Mouse (Mus musculus): ENCODE measurements around the gene Acin1. TPM values are rescaled to one million over a fixed set of nuclear protein-coding genes. Genes with fewer than 3 reads are reported as not detected.

Gene Acin1
- polyA plus RNA-seq, 1 experiment from 2014 or later: 140 TPM

- H3K36me3 ChIP-seq: peaks cover 62% of the 10 kb centered on the region
- H3K4me3 ChIP-seq: peak overlapping the region; percentile 68
- peak overlapping the region; percentile 81 for H3K4me2 ChIP-seq (replicated peaks)
- H3K27ac ChIP-seq: peak overlapping the region; percentile 21; the same call in 1 of the 2 replicates
- H3K27me3 ChIP-seq (replicated peaks): no peaks in the 10 kb centered on the region
- peak; percentile 38; the same call in 1 of the 2 replicates for ATAC-seq (ENCODE audit: low FRiP score, low read depth)
- peak overlapping the region; percentile 82 for H3K9ac ChIP-seq
- no peaks in the 10 kb centered on the region for H3K9me3 ChIP-seq
- WGBS: 2% methylated on average over 7 of the region's 7 CpGs
- peaks cover 34% of the 10 kb centered on the region for H3K4me1 ChIP-seq
Measured at GRCm38 (mm10) chr14:54652787-54653186, 33.9 kb downstream of the Acin1 start.

GRCm38 (mm10) chr14:54651556-54651955 lies 35.2 kb downstream of the Acin1 start:
- no peaks in the 10 kb centered on the region for H3K27me3 ChIP-seq (replicated peaks)
- 75% methylated on average over 4 of the region's 4 CpGs for WGBS
- no peak overlapping the region; the same call in 1 of the 2 replicates for H3K4me3 ChIP-seq
- H3K36me3 ChIP-seq: peaks cover 64% of the 10 kb centered on the region
- H3K4me2 ChIP-seq (replicated peaks): peak overlapping the region; percentile 81
- no peak overlapping the region for H3K27ac ChIP-seq
- ATAC-seq (ENCODE audit: low FRiP score, low read depth): no peak
- H3K4me1 ChIP-seq: peaks cover 34% of the 10 kb centered on the region
- 0 out of 2 replicates have a peak overlapping the region, but pooled peaks have one; percentile 1 for H3K9ac ChIP-seq
- no peaks in the 10 kb centered on the region for H3K9me3 ChIP-seq

GRCm38 (mm10) chr14:54650621-54651454 lies 35.9 kb downstream of the Acin1 start:
- H3K36me3 ChIP-seq: peaks cover 64% of the 10 kb centered on the region
- H3K9me3 ChIP-seq: no peaks in the 10 kb centered on the region
- no peak overlapping the region for H3K27ac ChIP-seq
- H3K4me3 ChIP-seq: no peak overlapping the region
- 0 out of 2 replicates have a peak overlapping the region, but pooled peaks have one; percentile 30 for H3K9ac ChIP-seq
- H3K4me1 ChIP-seq: peaks cover 34% of the 10 kb centered on the region
- H3K4me2 ChIP-seq (replicated peaks): peak overlapping the region; percentile 81; the same call in 1 of the 2 replicates
- WGBS: 69% methylated on average over 23 of the region's 23 CpGs
- ATAC-seq (ENCODE audit: low FRiP score, low read depth): peak; percentile 35
- H3K27me3 ChIP-seq (replicated peaks): no peaks in the 10 kb centered on the region

GRCm38 (mm10) chr14:54647900-54648299 lies 38.8 kb downstream of the Acin1 start:
- H3K36me3 ChIP-seq: peaks cover 84% of the 10 kb centered on the region
- H3K27ac ChIP-seq: no peak overlapping the region
- H3K9me3 ChIP-seq: no peaks in the 10 kb centered on the region
- H3K9ac ChIP-seq: no peak overlapping the region
- WGBS: 83% methylated on average over 4 of the region's 4 CpGs
- ATAC-seq (ENCODE audit: low FRiP score, low read depth): no peak
- no peaks in the 10 kb centered on the region for H3K27me3 ChIP-seq (replicated peaks)
- H3K4me1 ChIP-seq: peaks cover 34% of the 10 kb centered on the region
- no peak overlapping the region for H3K4me3 ChIP-seq
- no peak overlapping the region for H3K4me2 ChIP-seq (replicated peaks)

- no peaks in the 10 kb centered on the region for H3K27me3 ChIP-seq (replicated peaks)
- no peak for ATAC-seq (ENCODE audit: low FRiP score, low read depth)
Measured at GRCm38 (mm10) chr14:54646898-54647636, 39.7 kb downstream of the Acin1 start.

GRCm38 (mm10) chr14:54646455-54646854 lies 40.3 kb downstream of the Acin1 start:
- ATAC-seq (ENCODE audit: low FRiP score, low read depth): no peak
- peaks cover 23% of the 10 kb centered on the region for H3K4me1 ChIP-seq
- no peak overlapping the region for H3K4me2 ChIP-seq (replicated peaks)
- H3K9ac ChIP-seq: no peak overlapping the region
- WGBS: 94% methylated on average over 17 of the region's 17 CpGs
- no peaks in the 10 kb centered on the region for H3K27me3 ChIP-seq (replicated peaks)
- H3K27ac ChIP-seq: no peak overlapping the region
- no peak overlapping the region for H3K4me3 ChIP-seq
- H3K9me3 ChIP-seq: no peaks in the 10 kb centered on the region
- peaks cover 89% of the 10 kb centered on the region for H3K36me3 ChIP-seq

More at GRCm38 (mm10) chr14:54646898-54647636, 39.7 kb downstream of the Acin1 start:
- WGBS: 92% methylated on average over 8 of the region's 8 CpGs
- peaks cover 92% of the 10 kb centered on the region for H3K36me3 ChIP-seq
- H3K4me3 ChIP-seq: no peak overlapping the region
- H3K9me3 ChIP-seq: no peaks in the 10 kb centered on the region
- H3K9ac ChIP-seq: no peak overlapping the region
- H3K27ac ChIP-seq: no peak overlapping the region
- H3K4me2 ChIP-seq (replicated peaks): no peak overlapping the region
- peaks cover 29% of the 10 kb centered on the region for H3K4me1 ChIP-seq

GRCm38 (mm10) chr14:54644294-54644693 lies 42.4 kb downstream of the Acin1 start:
- Histone ChIP-seq H3K9me3 (no peaks in the 10 kb centered on the region), H3K27ac (no peak overlapping the region), H3K9ac (no peak overlapping the region), H3K4me2 (replicated peaks) (no peak overlapping the region), H3K4me3 (no peak overlapping the region), H3K4me1 (peaks cover 20% of the 10 kb centered on the region), H3K36me3 (peaks cover 71% of the 10 kb centered on the region), H3K27me3 (replicated peaks) (no peaks in the 10 kb centered on the region)
- WGBS: 93% methylated on average over 9 of the region's 9 CpGs
- ATAC-seq (ENCODE audit: low FRiP score, low read depth): no peak

- Histone ChIP-seq H3K4me3 (no peak overlapping the region), H3K9me3 (no peaks in the 10 kb centered on the region), H3K27me3 (replicated peaks) (no peaks in the 10 kb centered on the region), H3K4me2 (replicated peaks) (no peak overlapping the region), H3K9ac (no peak overlapping the region), H3K36me3 (peaks cover 71% of the 10 kb centered on the region), H3K4me1 (peaks cover 20% of the 10 kb centered on the region), H3K27ac (no peak overlapping the region)
- WGBS: 84% methylated on average over 2 of the region's 2 CpGs
- ATAC-seq (ENCODE audit: low FRiP score, low read depth): no peak
Measured at GRCm38 (mm10) chr14:54643011-54643410, 43.7 kb downstream of the Acin1 start.

- Histone ChIP-seq H3K4me2 (replicated peaks) (no peak overlapping the region), H3K4me1 (peaks cover 20% of the 10 kb centered on the region), H3K27me3 (replicated peaks) (no peaks in the 10 kb centered on the region), H3K9me3 (no peaks in the 10 kb centered on the region), H3K27ac (no peak overlapping the region), H3K9ac (no peak overlapping the region; the same call in 1 of the 2 replicates), H3K4me3 (no peak overlapping the region), H3K36me3 (peaks cover 69% of the 10 kb centered on the region)
- ATAC-seq (ENCODE audit: low FRiP score, low read depth): no peak
- 81% methylated on average over 25 of the region's 25 CpGs for WGBS
Measured at GRCm38 (mm10) chr14:54642224-54642944, 44.3 kb downstream of the Acin1 start.

- peak within 1 kb of the TSS; percentile 78 for H3K4me3 ChIP-seq
- H3K9ac ChIP-seq: peak within 1 kb of the TSS; percentile 89
- H3K27ac ChIP-seq: peak within 1 kb of the TSS; percentile 76; the same call in 1 of the 2 replicates
- no peaks in the 10 kb centered on the region for H3K9me3 ChIP-seq
- peak within 1 kb of the TSS; percentile 96 for H3K4me2 ChIP-seq (replicated peaks)
- peak; percentile 91 for ATAC-seq (ENCODE audit: low FRiP score, low read depth)
- no peaks in the 10 kb centered on the region for H3K27me3 ChIP-seq (replicated peaks)
- under 1% methylated on average over 52 of the region's 52 CpGs for WGBS
- H3K36me3 ChIP-seq: peaks cover 69% of the 10 kb centered on the region
- H3K4me1 ChIP-seq: peaks cover 20% of the 10 kb centered on the region
Measured at GRCm38 (mm10) chr14:54641305-54641969, 45.3 kb downstream of the Acin1 start, which contains the start of gene Cdh24. Gene Cdh24 (minus strand): TSS chr14:54641364.

GRCm38 (mm10) chr14:54640946-54641304 lies 45.8 kb downstream of the Acin1 start, which contains the start of gene Gm17606:
Gene Gm17606 (plus strand): TSS chr14:54640952.
- no peak for ATAC-seq (ENCODE audit: low FRiP score, low read depth)
- Histone ChIP-seq H3K9ac (peak within 1 kb of the TSS; percentile 89), H3K9me3 (no peaks in the 10 kb centered on the region), H3K4me2 (replicated peaks) (peak within 1 kb of the TSS; percentile 96), H3K27ac (peak within 1 kb of the TSS; percentile 76; the same call in 1 of the 2 replicates), H3K27me3 (replicated peaks) (no peaks in the 10 kb centered on the region), H3K4me3 (peak within 1 kb of the TSS; percentile 78), H3K4me1 (peaks cover 20% of the 10 kb centered on the region), H3K36me3 (peaks cover 69% of the 10 kb centered on the region)
- WGBS: 2% methylated on average over 24 of the region's 28 CpGs

Data from neural tube, embryonic 12.5 days (tissue).